Mouse (Mus musculus): Measurements from ENCODE around the gene Nmnat2.

The Nmnat2 gene

GRCm38 (mm10) chr1:153128780-153129179 is 174.0 kb downstream of the Nmnat2 start:
- DNase-seq = no peak

GRCm38 (mm10) chr1:153129992-153130713 is 175.4 kb downstream of the Nmnat2 start:
- DNase-seq = no peak

- no peak for DNase-seq
Measured at GRCm38 (mm10) chr1:153133865-153134781, 179.3 kb downstream of the Nmnat2 start.

- no peak for DNase-seq
Measured at GRCm38 (mm10) chr1:153136647-153137046, 181.9 kb downstream of the Nmnat2 start.

GRCm38 (mm10) chr1:153138486-153138885 is 183.7 kb downstream of the Nmnat2 start:
- no peak for DNase-seq

- no peak for DNase-seq
Measured at GRCm38 (mm10) chr1:153139635-153140034, 184.8 kb downstream of the Nmnat2 start.

- no peak for DNase-seq
Measured at GRCm38 (mm10) chr1:153140265-153140664, 185.5 kb downstream of the Nmnat2 start.

GRCm38 (mm10) chr1:153140747-153141228 is 186.0 kb downstream of the Nmnat2 start:
- no peak for DNase-seq

GRCm38 (mm10) chr1:153144021-153144420 is 189.2 kb downstream of the Nmnat2 start:
- DNase-seq = no peak

GRCm38 (mm10) chr1:153145791-153146190 is 191.0 kb downstream of the Nmnat2 start:
- DNase-seq = no peak

- DNase-seq = no peak
Measured at GRCm38 (mm10) chr1:153152594-153152993, 197.8 kb downstream of the Nmnat2 start.

- no peak for DNase-seq
Measured at GRCm38 (mm10) chr1:153153619-153154137, 198.9 kb downstream of the Nmnat2 start.

- DNase-seq = no peak
Measured at GRCm38 (mm10) chr1:153155364-153155763, 200.6 kb downstream of the Nmnat2 start.

- no peak for DNase-seq
Measured at GRCm38 (mm10) chr1:153157021-153157623, 202.3 kb downstream of the Nmnat2 start.

GRCm38 (mm10) chr1:153159137-153159536 is 204.3 kb downstream of the Nmnat2 start:
- no peak for DNase-seq

GRCm38 (mm10) chr1:153163831-153164230 is 209.0 kb downstream of the Nmnat2 start:
- DNase-seq = no peak

GRCm38 (mm10) chr1:153168293-153168692 is 213.5 kb downstream of the Nmnat2 start:
- DNase-seq = no peak

All from right cerebral cortex, postnatal 14 days (tissue).